Mouse (Mus musculus) splenic B cell, adult 2 months (primary cell): ENCODE measurements around the gene Ccser2.
A peak's percentile ranks its signal among the peaks of the same experiment; 100 is the strongest.
"Not testable (repeated sequence)": the region's sequence is repeated elsewhere in the genome, so short reads cannot be mapped to it uniquely, and the experiment has no call there.

Experiments used
- DNase-seq: peaks from one replicate; pipeline ENCODE4 v3.0.0-alpha.2; 2011; ENCODE audit warnings: low read depth, low spot score
- H3K27me3 ChIP-seq: 2 replicates; pipeline ENCODE4 v1.6.1; 2012; ENCODE audit warnings: mild to moderate bottlenecking, low read length, moderate library complexity, mixed read lengths; ENCODE audit not compliant: control insufficient read depth, poor library complexity, insufficient read depth, severe bottlenecking
- H3K36me3 ChIP-seq: 2 replicates; pipeline ENCODE4 v1.6.1; 2012; ENCODE audit warnings: mild to moderate bottlenecking, low read length, moderate library complexity, mixed read lengths; ENCODE audit not compliant: control insufficient read depth, poor library complexity, insufficient read depth, severe bottlenecking

Ccser2 gene

GRCm38 (mm10) chr14:36968628-36969147 is at the start of gene Ccser2:
TSS of gene Ccser2 (minus strand) at chr14:36968777.
- no peaks in the 10 kb centered on the region for H3K27me3 ChIP-seq

GRCm38 (mm10) chr14:37015894-37016293 is 47.3 kb upstream of the Ccser2 start:
- DNase-seq: no peak
- H3K27me3 ChIP-seq: no peaks in the 10 kb centered on the region

More at GRCm38 (mm10) chr14:36968628-36969147, at the start of gene Ccser2:
- peak; percentile 96 for DNase-seq
- no peaks in the 10 kb centered on the region for H3K36me3 ChIP-seq

DNA sequence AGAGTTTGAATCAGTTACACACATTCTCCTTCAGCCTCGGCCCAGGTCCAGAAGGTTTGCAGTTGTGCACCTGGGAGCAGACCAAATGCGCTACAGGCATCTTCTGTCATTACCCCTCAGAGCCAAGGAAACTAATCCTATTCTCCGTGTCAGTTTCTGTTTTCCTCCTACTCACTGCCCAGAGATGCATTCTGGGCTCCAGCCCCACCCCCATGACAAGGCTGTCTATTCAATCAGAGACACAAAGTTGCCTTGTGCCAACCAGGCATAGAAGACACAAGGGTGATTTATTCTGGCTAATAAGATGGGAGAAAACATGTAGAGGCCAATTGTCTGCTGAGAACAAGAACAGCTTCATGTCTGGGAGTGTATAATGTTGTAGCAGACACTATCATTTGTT is 45.1 kb upstream of the Ccser2 start:
- Histone ChIP-seq H3K36me3 (no peaks in the 10 kb centered on the region), H3K27me3 (no peaks in the 10 kb centered on the region)
- DNase-seq: no peak

More at GRCm38 (mm10) chr14:37015894-37016293, 47.3 kb upstream of the Ccser2 start:
- no peaks in the 10 kb centered on the region for H3K36me3 ChIP-seq

DNA sequence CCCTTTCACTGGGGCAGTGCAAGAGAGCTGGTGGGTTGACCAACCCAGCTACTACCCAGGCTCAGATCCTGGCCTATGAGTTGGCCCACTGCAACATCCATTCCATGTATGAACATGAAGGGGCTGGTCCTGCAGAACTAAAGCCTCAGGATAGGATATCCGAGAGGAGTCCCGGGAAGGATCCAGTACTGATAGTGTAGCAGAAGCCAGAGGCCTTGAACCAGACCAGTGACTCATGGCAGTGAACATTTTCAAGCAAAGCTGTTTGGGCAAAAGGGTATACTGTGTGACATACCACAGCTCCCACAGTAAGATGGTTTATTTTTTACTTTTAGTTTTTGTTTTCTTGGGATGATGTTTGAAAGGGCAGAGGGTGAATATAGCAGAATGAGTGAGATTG is 41.1 kb upstream of the Ccser2 start:
- H3K36me3 ChIP-seq: no peaks in the 10 kb centered on the region
- H3K27me3 ChIP-seq: no peaks in the 10 kb centered on the region
- no peak for DNase-seq

- no peak for DNase-seq
- Histone ChIP-seq H3K27me3 (no peaks in the 10 kb centered on the region), H3K36me3 (no peaks in the 10 kb centered on the region)
Observed at GRCm38 (mm10) chr14:37006489-37006888, 37.9 kb upstream of the Ccser2 start.

- H3K27me3 ChIP-seq: no peaks in the 10 kb centered on the region
- DNase-seq: no peak
- H3K36me3 ChIP-seq: no peaks in the 10 kb centered on the region
Observed at GRCm38 (mm10) chr14:37005865-37006264, 37.3 kb upstream of the Ccser2 start.

DNA sequence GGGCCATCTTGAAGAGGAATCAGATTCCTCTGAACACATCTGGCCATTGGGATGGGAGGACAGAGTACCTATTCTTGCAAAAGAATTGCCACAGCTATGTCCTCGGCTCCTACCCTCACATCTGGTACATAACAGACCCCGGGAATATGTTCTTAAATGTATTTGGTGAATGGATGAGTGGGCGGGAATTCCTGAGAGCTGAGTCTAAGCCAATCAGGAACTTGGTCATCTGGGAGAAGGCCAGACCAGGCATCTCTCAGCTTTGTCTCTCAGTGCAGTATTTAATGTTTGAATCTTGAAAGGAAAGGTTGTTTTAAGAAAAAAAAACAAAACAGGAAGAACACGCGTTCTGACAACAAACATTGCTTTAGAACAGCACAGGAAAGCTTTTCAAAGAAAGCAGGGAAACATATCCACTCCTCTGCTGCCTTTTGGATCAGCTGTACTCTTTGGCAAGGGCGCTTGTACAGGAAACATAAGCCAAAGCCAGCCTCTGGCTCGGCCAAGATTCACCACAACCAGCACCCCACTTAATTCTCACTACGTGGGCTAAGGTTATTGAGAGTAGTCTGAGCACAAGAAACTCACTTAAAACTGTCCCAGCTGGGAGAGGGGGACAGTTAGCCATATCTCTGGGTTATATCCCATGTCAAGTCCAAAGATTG is 35.0 kb upstream of the Ccser2 start:
- no peak for DNase-seq

DNA sequence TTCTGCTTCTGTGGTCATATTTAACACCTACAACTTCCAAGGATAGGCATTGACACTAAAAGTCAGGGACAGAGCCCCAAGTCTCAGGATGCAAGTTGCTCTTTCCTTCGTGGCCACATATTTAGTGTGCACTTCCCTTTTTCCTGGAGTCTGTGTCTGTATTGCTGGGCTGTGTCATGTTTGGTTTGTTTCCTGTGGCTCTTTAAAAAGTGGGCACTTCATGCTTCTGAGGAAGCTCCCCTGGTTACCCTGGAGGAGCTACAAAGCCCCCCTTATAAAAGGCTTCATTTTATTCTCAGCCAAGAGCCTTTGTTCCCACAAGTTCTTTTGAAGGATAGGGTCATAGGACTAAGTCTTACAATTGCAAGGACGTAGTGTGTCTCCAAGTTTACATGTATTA is 34.3 kb upstream of the Ccser2 start:
- DNase-seq: no peak
- H3K27me3 ChIP-seq: no peaks in the 10 kb centered on the region
- H3K36me3 ChIP-seq: no peaks in the 10 kb centered on the region

More for the DNA sequence above, 35.0 kb upstream of the Ccser2 start:
- Histone ChIP-seq H3K36me3 (no peaks in the 10 kb centered on the region), H3K27me3 (no peaks in the 10 kb centered on the region)

- not testable (repeated sequence) for H3K27me3 ChIP-seq, H3K36me3 ChIP-seq, DNase-seq
Observed at GRCm38 (mm10) chr14:37000780-37001179, 32.2 kb upstream of the Ccser2 start.

DNA sequence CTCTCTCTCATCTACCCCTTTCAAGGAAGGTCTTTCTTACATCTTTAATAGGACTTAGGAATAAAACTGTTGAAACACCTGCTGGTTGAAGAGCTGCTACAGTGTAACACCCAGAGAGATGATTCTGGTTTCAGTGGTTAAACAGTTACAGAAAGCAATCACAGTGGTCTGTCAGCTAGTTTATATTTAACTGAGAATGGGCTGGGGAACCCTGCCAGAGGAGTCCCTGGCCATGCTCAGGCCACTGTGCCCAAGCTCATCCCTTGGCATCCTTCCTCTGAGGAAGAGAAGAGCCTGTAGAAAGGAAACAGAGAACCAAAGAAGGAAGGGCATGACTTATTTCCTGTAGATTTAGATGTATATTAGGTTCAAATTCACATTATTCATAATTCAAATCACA is 21.2 kb upstream of the Ccser2 start:
- Histone ChIP-seq H3K27me3 (no peaks in the 10 kb centered on the region), H3K36me3 (no peaks in the 10 kb centered on the region)
- DNase-seq: no peak

DNA sequence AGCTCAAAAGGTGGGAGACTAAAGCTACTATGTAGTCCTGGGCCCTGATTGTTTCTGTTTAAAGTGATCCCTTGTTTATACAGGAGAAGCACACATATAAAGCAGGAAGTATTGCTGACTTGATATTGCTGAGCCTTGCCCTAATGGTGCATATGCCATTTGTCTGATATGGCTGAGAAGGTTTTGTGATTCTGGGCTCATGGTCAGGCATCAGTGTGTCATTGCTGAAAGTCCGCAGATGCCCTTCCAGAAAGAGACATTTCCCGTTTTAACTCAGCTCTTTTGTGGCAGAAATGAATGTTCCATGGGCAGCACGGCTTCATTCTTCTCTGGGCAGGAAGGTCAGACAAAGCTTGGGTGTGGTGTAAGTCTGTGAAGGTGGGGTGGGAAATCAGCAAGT is 17.1 kb upstream of the Ccser2 start:
- Histone ChIP-seq H3K27me3 (no peaks in the 10 kb centered on the region), H3K36me3 (no peaks in the 10 kb centered on the region)
- DNase-seq: no peak

- no peak for DNase-seq
- Histone ChIP-seq H3K36me3 (no peaks in the 10 kb centered on the region), H3K27me3 (no peaks in the 10 kb centered on the region)
Observed at GRCm38 (mm10) chr14:36975019-36975418, 6.4 kb upstream of the Ccser2 start.

GRCm38 (mm10) chr14:36971211-36971610 is 2.6 kb upstream of the Ccser2 start:
- Histone ChIP-seq H3K36me3 (no peaks in the 10 kb centered on the region), H3K27me3 (no peaks in the 10 kb centered on the region)
- DNase-seq: no peak

DNA sequence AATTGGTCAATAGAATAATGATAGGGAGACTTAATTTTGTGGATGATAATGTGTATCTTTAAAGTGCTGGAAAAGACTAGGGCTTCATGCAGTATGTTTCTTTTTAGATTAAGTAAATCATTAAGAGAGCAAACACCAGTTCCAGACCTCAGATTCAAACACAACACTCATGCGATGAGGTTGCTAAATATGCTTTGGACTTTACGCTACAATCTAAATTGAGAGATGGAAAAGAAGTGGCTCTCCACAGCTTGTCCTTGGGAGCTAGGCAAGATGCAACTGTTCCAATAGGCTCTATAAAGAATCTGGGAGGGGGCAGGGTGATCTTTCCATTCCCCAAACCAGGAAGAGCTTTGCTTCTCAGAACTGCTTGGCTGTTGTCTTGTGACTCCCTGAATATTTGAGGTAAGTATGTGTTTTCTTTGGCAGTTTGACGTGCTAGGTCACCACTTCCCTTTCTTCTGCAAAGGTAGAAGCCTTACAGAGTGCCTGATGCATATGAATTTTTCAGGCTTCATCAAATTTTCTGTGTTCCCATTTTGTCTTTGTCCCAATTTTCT is 1.4 kb upstream of the Ccser2 start:
- no peaks in the 10 kb centered on the region for H3K27me3 ChIP-seq
- no peak for DNase-seq
- H3K36me3 ChIP-seq: no peaks in the 10 kb centered on the region

- DNase-seq: peak; percentile 52
- Histone ChIP-seq H3K36me3 (no peaks in the 10 kb centered on the region), H3K27me3 (no peaks in the 10 kb centered on the region)
Observed at GRCm38 (mm10) chr14:36968076-36968627, 425 bp downstream of the Ccser2 start.
